Mouse (Mus musculus): ENCODE measurements around the gene Olfr1180.
"Not testable (repeated sequence)": the region's sequence is repeated elsewhere in the genome, so short reads cannot be mapped to it uniquely, and the experiment has no call there.

Gene Olfr1180

DNA sequence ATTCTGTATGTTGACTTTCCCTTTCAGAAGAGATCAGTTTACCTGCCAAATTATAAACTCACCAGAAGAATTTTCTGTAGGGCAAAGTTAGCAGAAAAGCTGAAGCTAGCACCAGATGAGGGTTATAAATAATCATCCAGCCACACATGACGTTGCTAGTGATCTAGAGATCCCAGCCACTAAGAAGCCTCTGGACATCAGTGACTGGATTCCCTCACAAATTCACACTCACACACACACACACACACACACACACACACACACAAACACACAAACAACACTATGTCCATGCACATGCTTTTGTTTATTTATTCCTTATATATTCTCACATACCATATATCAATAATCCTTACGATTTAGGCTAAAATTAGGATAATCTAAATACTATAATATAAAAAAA lies at the start of gene Olfr1180:
Olfr1180 (minus strand) TSS at position 101 of the 400 bp plus-strand sequence.
- DNase-seq (ENCODE audit: low spot score): no peak

DNA sequence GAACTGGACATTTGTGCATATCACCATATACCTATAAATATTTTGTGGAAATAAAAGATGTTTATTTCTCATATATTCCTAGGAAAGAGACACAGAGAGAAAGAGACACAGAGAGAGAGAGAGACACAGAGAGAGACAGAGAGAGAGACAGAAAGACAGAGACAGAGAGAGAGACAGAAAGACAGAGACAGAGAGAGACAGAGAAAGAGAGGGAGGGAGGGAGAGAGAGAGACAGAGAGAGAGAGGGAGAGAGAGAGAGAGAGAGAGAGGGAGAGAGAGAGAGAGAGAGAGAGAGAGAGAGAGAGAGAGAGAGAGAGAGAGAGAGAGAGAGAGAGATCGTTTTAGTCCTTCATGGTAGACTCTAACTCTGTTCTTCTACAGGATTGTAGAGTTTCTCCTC lies 35.6 kb upstream of the Olfr1180 start, which contains the start of gene Olfr1183:
Olfr1183 (plus strand) TSS at position 301 of the 400 bp plus-strand sequence.
- not testable (repeated sequence) for DNase-seq (ENCODE audit: low spot score)

DNA sequence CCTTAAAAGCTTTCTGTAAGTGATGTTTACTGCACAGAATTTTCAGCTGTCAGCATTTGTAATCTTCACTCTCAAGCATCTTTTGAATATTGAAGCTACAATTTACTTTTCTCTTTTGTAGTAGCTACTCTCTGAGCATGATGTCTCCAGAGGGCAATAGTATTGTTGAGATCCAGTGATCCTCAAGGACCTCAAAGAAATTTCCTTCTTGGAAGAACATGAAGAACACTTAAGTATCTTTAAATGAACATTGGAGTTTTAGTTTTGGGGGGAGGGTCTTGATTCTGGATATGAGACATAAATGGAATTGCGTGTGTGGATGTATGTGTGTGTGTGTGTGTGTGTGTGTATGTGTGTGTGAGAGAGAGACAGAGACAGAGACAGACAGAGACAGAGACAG lies 30.1 kb upstream of the Olfr1180 start, which contains the start of gene Gm13757:
Gm13757 (minus strand) TSS at position 101 of the 400 bp plus-strand sequence.
- DNase-seq (ENCODE audit: low spot score): no peak

DNA sequence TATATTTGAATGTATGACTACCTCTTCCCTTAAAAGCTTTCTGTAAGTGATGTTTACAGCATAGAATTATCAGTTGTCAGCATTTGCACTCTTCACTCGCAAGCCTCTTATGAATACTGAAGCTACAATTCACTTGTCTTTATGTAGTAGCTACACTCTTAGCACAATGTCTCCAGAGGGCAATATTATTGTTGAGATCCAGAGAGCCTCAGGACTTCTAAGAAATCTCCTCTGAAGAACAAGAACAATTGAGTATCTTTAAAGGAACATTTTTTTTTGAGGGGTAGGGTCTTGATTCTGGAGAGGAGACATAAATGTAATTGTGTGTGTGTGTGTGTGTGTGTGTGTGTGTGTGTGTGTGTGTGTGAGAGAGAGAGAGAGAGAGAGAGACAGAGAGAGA lies 7.1 kb upstream of the Olfr1180 start, which contains the start of gene Olfr1181:
Olfr1181 (minus strand) TSS at position 101 of the 400 bp plus-strand sequence.
- DNase-seq (ENCODE audit: low spot score): no peak

DNA sequence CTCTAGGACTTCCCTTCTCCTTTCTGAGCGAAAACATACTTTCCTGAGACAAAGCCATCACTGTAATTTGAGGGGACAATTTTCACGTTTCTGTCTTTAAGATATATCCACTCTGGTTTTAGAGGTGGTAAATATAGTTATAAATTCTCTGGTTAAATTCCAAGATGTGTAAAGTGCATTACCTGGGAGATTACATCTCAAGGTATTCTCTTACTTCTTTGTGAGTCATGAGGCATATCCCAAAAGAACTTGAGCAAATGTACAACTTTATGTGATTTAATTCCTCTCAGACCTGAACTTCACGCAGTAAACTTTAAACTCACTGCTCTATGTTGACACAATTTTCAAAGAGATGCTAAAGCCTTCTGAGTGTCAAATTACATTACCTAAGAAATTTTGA lies 12.6 kb downstream of the Olfr1180 start, which contains the start of gene Olfr1179:
Olfr1179 (minus strand) TSS at position 101 of the 400 bp plus-strand sequence.
- no peak for DNase-seq (ENCODE audit: low spot score)

DNA sequence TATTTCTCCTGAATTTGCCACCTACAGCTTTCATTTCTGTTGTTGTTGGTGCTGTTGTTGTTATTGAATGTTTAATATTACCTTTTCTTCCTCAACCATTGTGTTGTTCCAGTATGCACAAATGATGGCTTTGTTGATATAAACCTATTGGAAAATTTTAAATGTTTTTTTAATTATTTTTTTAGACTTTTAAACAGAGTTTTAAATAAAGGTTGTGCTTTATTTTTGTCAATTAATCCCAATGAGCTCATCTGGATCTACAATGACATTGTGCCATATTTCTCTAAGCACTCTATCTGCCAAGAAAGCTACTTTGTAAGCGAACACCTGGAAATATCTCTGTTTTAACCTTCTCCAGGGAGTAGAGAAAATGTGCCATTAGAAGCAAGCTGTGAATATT lies 32.2 kb downstream of the Olfr1180 start, which contains the start of gene Olfr1178:
Olfr1178 (plus strand) TSS at position 301 of the 400 bp plus-strand sequence.
- DNase-seq (ENCODE audit: low spot score): no peak
